Mouse (Mus musculus) CH12.LX (cell line): Measurements from ENCODE around the gene Pdia6. TPM values are rescaled to one million over a fixed set of nuclear protein-coding genes. Genes with fewer than 3 reads are reported as not detected.

Source experiments
- DNase-seq: peaks from one replicate; pipeline ENCODE4 v3.0.0-alpha.2; 2013; ENCODE audit errors: extremely low read depth
- H3K27ac ChIP-seq: 2 replicates; pipeline ENCODE4 v1.5.1; 2012; ENCODE audit warnings: low read depth, mild to moderate bottlenecking, control low read depth, moderate library complexity; ENCODE audit not compliant: insufficient read depth
- H3K27me3 ChIP-seq: replicated peaks from 2 replicates; pipeline ENCODE3; 2012; ENCODE audit warnings: inconsistent platforms
- H3K36me3 ChIP-seq, 2 experiments: replicated peaks in 1 of 2; 2 replicates each; pipeline versions ENCODE3 to v1.6.1; 2012; ENCODE audit warnings: inconsistent platforms in 1 of 2, low read length in 1 of 2, mild to moderate bottlenecking in 1 of 2, mixed read lengths in 1 of 2, moderate library complexity in 1 of 2; ENCODE audit not compliant: control insufficient read depth in 1 of 2, insufficient read depth in 1 of 2
- H3K4me1 ChIP-seq, 2 experiments: 2 replicates each; pipeline ENCODE4 v1.6.1; 2012; ENCODE audit warnings: inconsistent platforms in 1 of 2, moderate library complexity in 1 of 2; ENCODE audit not compliant: insufficient read depth in 2 of 2, control insufficient read depth in 1 of 2
- H3K4me2 ChIP-seq: 2 replicates; pipeline ENCODE4 v1.6.1; 2012; ENCODE audit warnings: low read depth, mild to moderate bottlenecking, control low read depth; ENCODE audit not compliant: poor library complexity, insufficient read depth, severe bottlenecking
- H3K4me3 ChIP-seq, 3 experiments: fragments of 150-350 bp in 1 of 3; sonication (generic) in 1 of 3; replicated peaks in 1 of 3; 2 replicates each; pipeline versions ENCODE3 to v1.5.1; 2011 to 2012; ENCODE audit warnings: low read depth in 2 of 3, low read length in 2 of 3, mild to moderate bottlenecking in 2 of 3, moderate library complexity in 2 of 3, control low read depth in 1 of 3, improper control_type of control experiment in 1 of 3, inconsistent platforms in 1 of 3, mixed read lengths in 1 of 3; ENCODE audit not compliant: poor library complexity in 1 of 3
- H3K79me2 ChIP-seq: replicated peaks from 2 replicates; pipeline ENCODE4 v1.6.1; 2012; ENCODE audit warnings: mild to moderate bottlenecking, moderate library complexity; ENCODE audit not compliant: control insufficient read depth, poor library complexity, insufficient read depth, severe bottlenecking; ENCODE audit errors: extremely low read depth
- H3K9ac ChIP-seq: 2 replicates; pipeline ENCODE4 v1.6.1; 2012; ENCODE audit warnings: low read depth, mild to moderate bottlenecking, control low read depth, moderate library complexity; ENCODE audit not compliant: insufficient read depth
- H3K9me3 ChIP-seq: replicated peaks from 2 replicates; pipeline ENCODE3; 2012; ENCODE audit warnings: low read length, inconsistent platforms, mixed read lengths
- BHLHE40 ChIP-seq: IDR thresholded peaks from 2 replicates; pipeline ENCODE4 v1.6.1; 2011; ENCODE audit warnings: mild to moderate bottlenecking, low read depth, low read length, improper control_type of control experiment
- CTCF ChIP-seq, 2 experiments: IDR thresholded peaks in 1 of 2; conservative IDR thresholded peaks in 1 of 2; 2 replicates each; pipeline ENCODE4 v1.5.1; 2011 to 2012; ENCODE audit warnings: low read depth in 2 of 2, low read length in 2 of 2, improper control_type of control experiment in 1 of 2, inconsistent platforms in 1 of 2, mild to moderate bottlenecking in 1 of 2, moderate library complexity in 1 of 2
- ETS1 ChIP-seq: conservative IDR thresholded peaks from 2 replicates; pipeline ENCODE4 v1.6.1; 2012; ENCODE audit warnings: low read depth, mild to moderate bottlenecking, inconsistent platforms, low read length, improper control_type of control experiment, moderate library complexity
- JUN ChIP-seq: IDR thresholded peaks from 2 replicates; pipeline ENCODE4 v1.6.1; 2011; ENCODE audit warnings: low read depth, mild to moderate bottlenecking, low read length, improper control_type of control experiment, moderate library complexity; ENCODE audit not compliant: insufficient read depth
- MXI1 ChIP-seq: IDR thresholded peaks from 2 replicates; pipeline ENCODE4 v1.6.1; 2011; ENCODE audit warnings: mild to moderate bottlenecking, low read depth, low read length, improper control_type of control experiment
- NRF1 ChIP-seq: IDR thresholded peaks from 2 replicates; pipeline ENCODE4 v1.6.1; 2014; ENCODE audit warnings: low read depth, mild to moderate bottlenecking, inconsistent platforms, low read length, improper control_type of control experiment, moderate library complexity
- PAX5 ChIP-seq: IDR thresholded peaks from 2 replicates; pipeline ENCODE4 v1.6.1; 2012; ENCODE audit warnings: low read length, inconsistent platforms, mixed read lengths
- SMC3 ChIP-seq: IDR thresholded peaks from 2 replicates; pipeline ENCODE4 v1.6.1; 2011; ENCODE audit warnings: low read depth, low read length, improper control_type of control experiment
- TCF12 ChIP-seq: IDR thresholded peaks from 2 replicates; pipeline ENCODE4 v1.6.1; 2014; ENCODE audit warnings: low read depth, mild to moderate bottlenecking, inconsistent platforms, low read length, improper control_type of control experiment
- UBTF ChIP-seq: IDR thresholded peaks from 2 replicates; pipeline ENCODE4 v1.6.1; 2012; ENCODE audit warnings: low read depth, mild to moderate bottlenecking, inconsistent platforms, low read length, improper control_type of control experiment, moderate library complexity
- ZKSCAN1 ChIP-seq: IDR thresholded peaks from 2 replicates; pipeline ENCODE4 v1.6.1; 2012; ENCODE audit warnings: low read depth, inconsistent platforms, low read length, improper control_type of control experiment, borderline replicate concordance
- ZMIZ1 ChIP-seq: IDR thresholded peaks from 2 replicates; pipeline ENCODE4 v1.6.1; 2012; ENCODE audit warnings: low read depth, mild to moderate bottlenecking, inconsistent platforms, low read length, improper control_type of control experiment
- ZNF384 ChIP-seq: IDR thresholded peaks from 2 replicates; pipeline ENCODE4 v1.6.1; 2012; ENCODE audit warnings: low read depth, low read length, improper control_type of control experiment, inconsistent platforms
- dilution Hi-C: fragments of 300-500 bp; cut with MboI; formaldehyde crosslinking; loops from 2 replicates; pipeline ENCODE4 v1.14.3; 2020; ENCODE audit warnings: low sequenced_read_pairs; ENCODE audit not compliant: extremely low pct_unique_long_range_greater_than_20kb, extremely low pct_ligation_motif_present
- in situ Hi-C: fragments of 300-500 bp; cut with MboI; formaldehyde crosslinking; loops from 3 replicates; pipeline ENCODE4 v1.14.3; 2019; ENCODE audit warnings: low sequenced_read_pairs, low pct_ligation_motif_present, low pct_unique_long_range_greater_than_20kb, mixed read lengths
- polyA plus RNA-seq: library from polyadenylated mRNA; unstranded; fragments of >175 nt; gene quantifications from 2 replicates; pipeline ENCODE4 v1.2.1, GENCODE M21; 2012; ENCODE audit warnings: low read depth; ENCODE audit not compliant: insufficient read length
- total RNA-seq, 2 experiments: library from RNA; depleted of rRNA; stranded (reverse); fragments of 300-350 nt in 1 of 2; fragments of >200 nt in 1 of 2; gene quantifications; 2 replicates each; pipeline ENCODE4 v1.2.3; 2012 to 2014

Pdia6 gene
- total and polyA plus RNA-seq, 3 experiments: 359 to 408 (median 382) TPM

- no peak for TF ChIP-seq MXI1
- TF ChIP-seq BHLHE40: no peak
Observed at GRCm38 (mm10) chr12:17231513-17231912, 34.8 kb upstream of the Pdia6 start (continued).

DNA sequence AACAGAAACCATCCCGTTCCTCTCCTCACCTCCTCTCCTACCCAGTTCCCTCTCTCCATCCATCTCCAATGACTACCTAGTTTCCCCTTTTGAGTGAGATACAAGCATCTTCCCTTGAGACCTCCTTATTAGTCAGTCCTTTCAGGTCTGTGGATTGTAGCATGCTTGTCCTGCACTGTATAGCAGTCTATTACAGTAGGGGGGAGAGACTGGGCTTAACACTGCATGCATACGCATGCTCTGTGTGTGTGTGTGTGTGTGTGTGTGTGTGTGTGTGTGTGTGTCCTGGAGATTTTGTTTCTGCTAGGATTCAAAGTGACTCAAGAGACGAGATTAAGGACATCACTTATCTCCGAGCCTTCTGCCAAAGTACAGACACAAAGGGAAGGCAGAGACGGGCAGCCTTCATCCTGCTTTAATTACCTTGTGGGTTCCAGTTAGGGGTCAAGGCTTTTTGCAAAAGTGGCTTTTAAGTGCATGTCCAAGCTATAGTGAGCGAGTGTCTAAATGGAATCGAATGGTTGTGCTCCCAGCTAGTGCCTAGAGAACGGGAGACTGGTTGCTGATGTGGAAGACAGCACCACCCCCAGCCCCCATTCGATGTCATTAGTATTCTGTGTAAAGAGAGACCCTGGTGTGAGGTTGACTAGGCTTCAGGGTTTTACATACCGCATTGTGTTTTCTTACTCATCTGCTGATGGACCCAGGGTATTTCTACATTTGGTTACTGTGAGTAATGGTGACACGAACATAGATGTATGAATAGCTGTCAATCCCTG lies 30.6 kb upstream of the Pdia6 start:
- dilution Hi-C loops (no loop called here), in situ Hi-C loops (loop anchor here (25.0 kb wide), 1 partner anchor 523 kb away; no protein-coding TSS in a partner anchor)
- Histone ChIP-seq H3K9ac (no peak overlapping the region), H3K36me3 (no peaks in the 10 kb centered on the region), H3K9me3 (no peaks in the 10 kb centered on the region), H3K27ac (no peak overlapping the region)
- DNase-seq: no peak
- peak; percentile 60; the same call in 1 of the 2 replicates for TF ChIP-seq NRF1
- no peak for TF ChIP-seq SMC3
- no peak for TF ChIP-seq ZMIZ1
- TF ChIP-seq, all 38 proteins: peak for 1
- peaks cover 3 to 14% of the 10 kb centered on the region in 2 experiments for H3K4me1 ChIP-seq
- H3K79me2 ChIP-seq: no peaks in the 10 kb centered on the region
- H3K4me3 ChIP-seq: peak overlapping the region in 1 of 3 experiments; percentile 0
- H3K4me2 ChIP-seq: peak overlapping the region; percentile 76
- no peaks in the 10 kb centered on the region for H3K27me3 ChIP-seq

GRCm38 (mm10) chr12:17238588-17239427 lies 27.5 kb upstream of the Pdia6 start:
- dilution Hi-C loops: no loop called here
- TF ChIP-seq ZKSCAN1: no peak
- TF ChIP-seq MXI1: no peak
- TF ChIP-seq PAX5: no peak
- TF ChIP-seq TCF12: no peak
- no peak for TF ChIP-seq NRF1
- no peak for TF ChIP-seq CTCF (conservative IDR thresholded peaks at IDR 0.05 in 1 of 2, IDR thresholded peaks at IDR 0.05 in 1 of 2; ENCODE audit: low read depth in 2 of 2, low read length in 2 of 2)
- no peak for TF ChIP-seq JUN
- no peak for TF ChIP-seq UBTF
- TF ChIP-seq ETS1: no peak
- no peak for TF ChIP-seq BHLHE40
- no peak for TF ChIP-seq ZNF384
- H3K27me3 ChIP-seq: no peaks in the 10 kb centered on the region
- no peaks in the 10 kb centered on the region for H3K9me3 ChIP-seq
- no peak overlapping the region for H3K9ac ChIP-seq
- no peak overlapping the region for H3K4me3 ChIP-seq
- H3K27ac ChIP-seq: no peak overlapping the region
- H3K4me2 ChIP-seq: no peak overlapping the region
- in situ Hi-C loops: loop anchor here (25.0 kb wide), 1 partner anchor 527 kb away; no protein-coding TSS in a partner anchor
- DNase-seq: no peak
- H3K36me3 ChIP-seq: no peaks in the 10 kb centered on the region
- no peaks in the 10 kb centered on the region for H3K79me2 ChIP-seq
- H3K4me1 ChIP-seq: peaks cover 3 to 14% of the 10 kb centered on the region in 2 experiments
